Mouse (Mus musculus) lung, adult 2 months (tissue): ENCODE data around the gene Slc37a3.

ENCODE experiments used
- CTCF ChIP-seq: fragments of 200-500 bp; IDR thresholded peaks from 2 replicates; pipeline ENCODE4 v1.5.1; 2011; ENCODE audit warnings: mild to moderate bottlenecking, low read length, control low read depth; ENCODE audit not compliant: insufficient read depth
- POLR2A ChIP-seq: fragments of 200-500 bp; IDR thresholded peaks from 2 replicates; pipeline ENCODE4 v1.6.1; 2011; ENCODE audit warnings: low read depth, mild to moderate bottlenecking, control low read depth, low read length, borderline replicate concordance; ENCODE audit errors: extremely low read depth

GRCm38 (mm10) chr6:39425181-39425580 lies 47.7 kb upstream of the Slc37a3 start:
- TF ChIP-seq POLR2A, result no peak
- no peak for TF ChIP-seq CTCF
